Mouse (Mus musculus) MEL (cell line): Measurements from ENCODE around the gene Ccdc120. TPM values are rescaled to one million over a fixed set of nuclear protein-coding genes. Genes with fewer than 3 reads are reported as not detected.
"Not testable (repeated sequence)": the region's sequence is repeated elsewhere in the genome, so short reads cannot be mapped to it uniquely, and the experiment has no call there.

ENCODE experiments used
- DNase-seq: peaks from one replicate; pipeline ENCODE4 v3.0.0; 2011; ENCODE audit warnings: low read depth, low spot score
- H3K27ac ChIP-seq: 2 replicates; pipeline ENCODE4 v1.5.1; 2012; ENCODE audit warnings: low read depth, mild to moderate bottlenecking, control low read depth, low read length, moderate library complexity; ENCODE audit not compliant: control insufficient read depth
- H3K27me3 ChIP-seq, 2 experiments: fragments of 150-350 bp in 1 of 2; sonication (generic) in 1 of 2; 2 replicates each; pipeline ENCODE4 v1.6.1; 2012; ENCODE audit warnings: low read length in 2 of 2, mild to moderate bottlenecking in 2 of 2, improper control_type of control experiment in 1 of 2, moderate library complexity in 1 of 2; ENCODE audit not compliant: insufficient read depth in 2 of 2, control insufficient read depth in 1 of 2
- H3K36me3 ChIP-seq, 2 experiments: 2 replicates each; pipeline ENCODE4 v1.6.1; 2012 to 2014; ENCODE audit warnings: low read length in 2 of 2, improper control_type of control experiment in 1 of 2, inconsistent platforms in 1 of 2, mild to moderate bottlenecking in 1 of 2; ENCODE audit not compliant: insufficient read depth in 2 of 2, control insufficient read depth in 1 of 2
- H3K4me1 ChIP-seq, 2 experiments: fragments of 150-350 bp in 1 of 2; sonication (generic) in 1 of 2; 2 replicates each; pipeline ENCODE4 v1.6.1; 2012; ENCODE audit warnings: low read length in 2 of 2, improper control_type of control experiment in 1 of 2, mild to moderate bottlenecking in 1 of 2; ENCODE audit not compliant: insufficient read depth in 2 of 2, control insufficient read depth in 1 of 2
- H3K4me3 ChIP-seq, 2 experiments: fragments of 150-350 bp in 1 of 2; sonication (generic) in 1 of 2; 2 replicates each; pipeline ENCODE4 v1.5.1; 2012; ENCODE audit warnings: low read depth in 2 of 2, low read length in 2 of 2, mild to moderate bottlenecking in 2 of 2, moderate library complexity in 2 of 2, control low read depth in 1 of 2, improper control_type of control experiment in 1 of 2; ENCODE audit not compliant: control insufficient read depth in 1 of 2, insufficient read depth in 1 of 2
- H3K79me2 ChIP-seq: 2 replicates; pipeline ENCODE4 v1.6.1; 2012; ENCODE audit warnings: mild to moderate bottlenecking, low read length, moderate library complexity; ENCODE audit not compliant: control insufficient read depth, poor library complexity, insufficient read depth
- H3K9ac ChIP-seq: 2 replicates; pipeline ENCODE4 v1.6.1; 2012; ENCODE audit warnings: low read depth, mild to moderate bottlenecking, control low read depth, low read length, moderate library complexity; ENCODE audit not compliant: control insufficient read depth, poor library complexity, severe bottlenecking
- H3K9me3 ChIP-seq: fragments of 150-350 bp; sonication (generic); replicated peaks from 2 replicates; pipeline ENCODE4 v1.6.1; 2012; ENCODE audit warnings: mild to moderate bottlenecking, low read length, improper control_type of control experiment, moderate library complexity; ENCODE audit not compliant: insufficient read depth
- CHD2 ChIP-seq: IDR thresholded peaks from 2 replicates; pipeline ENCODE4 v1.6.1; 2011; ENCODE audit warnings: low read length, improper control_type of control experiment
- CTCF ChIP-seq, 3 experiments: IDR thresholded peaks in 2 of 3; conservative IDR thresholded peaks in 1 of 3; 2 replicates each; pipeline ENCODE4 v1.5.1; 2011 to 2012; ENCODE audit warnings: low read length in 3 of 3, low read depth in 2 of 3, mild to moderate bottlenecking in 2 of 3, improper control_type of control experiment in 1 of 3, inconsistent platforms in 1 of 3, mixed read lengths in 1 of 3, moderate library complexity in 1 of 3; ENCODE audit not compliant: control insufficient read depth in 1 of 3, insufficient read depth in 1 of 3, poor library complexity in 1 of 3, severe bottlenecking in 1 of 3
- ELF1 ChIP-seq: IDR thresholded peaks from 2 replicates; pipeline ENCODE4 v1.6.1; 2014; ENCODE audit warnings: low read depth, mild to moderate bottlenecking, inconsistent platforms, low read length, improper control_type of control experiment, moderate library complexity
- EP300 ChIP-seq, 2 experiments: IDR thresholded peaks; 2 replicates each; pipeline ENCODE4 v1.6.1; 2011; ENCODE audit warnings: improper control_type of control experiment in 2 of 2, low read length in 2 of 2, low read depth in 1 of 2, mild to moderate bottlenecking in 1 of 2
- ETS1 ChIP-seq: IDR thresholded peaks from 2 replicates; pipeline ENCODE4 v1.6.1; 2012; ENCODE audit warnings: low read depth, mild to moderate bottlenecking, inconsistent platforms, low read length, improper control_type of control experiment, moderate library complexity
- GATA1 ChIP-seq: IDR thresholded peaks from 2 replicates; pipeline ENCODE4 v1.6.1; 2011; ENCODE audit warnings: low read depth, low read length, improper control_type of control experiment
- MAX ChIP-seq: IDR thresholded peaks from 2 replicates; pipeline ENCODE4 v1.6.1; 2011; ENCODE audit warnings: low read length, improper control_type of control experiment
- MAZ ChIP-seq: IDR thresholded peaks from 2 replicates; pipeline ENCODE4 v1.6.1; 2012; ENCODE audit warnings: low read depth, mild to moderate bottlenecking, inconsistent platforms, low read length, improper control_type of control experiment
- MEF2A ChIP-seq: IDR thresholded peaks from 2 replicates; pipeline ENCODE4 v1.6.1; 2014; ENCODE audit warnings: low read depth, mild to moderate bottlenecking, inconsistent platforms, low read length, improper control_type of control experiment; ENCODE audit not compliant: poor library complexity, insufficient replicate concordance, severe bottlenecking; ENCODE audit errors: extremely low read depth
- MXI1 ChIP-seq: IDR thresholded peaks from 2 replicates; pipeline ENCODE4 v1.6.1; 2011; ENCODE audit warnings: mild to moderate bottlenecking, low read depth, low read length, improper control_type of control experiment
- NELFE ChIP-seq: IDR thresholded peaks from 2 replicates; pipeline ENCODE4 v1.6.1; 2011; ENCODE audit warnings: low read depth, low read length, improper control_type of control experiment
- RAD21 ChIP-seq: IDR thresholded peaks from 2 replicates; pipeline ENCODE4 v1.6.1; 2011; ENCODE audit warnings: mild to moderate bottlenecking, low read depth, low read length, improper control_type of control experiment
- SMC3 ChIP-seq: IDR thresholded peaks from 2 replicates; pipeline ENCODE4 v1.6.1; 2011; ENCODE audit warnings: low read depth, low read length, improper control_type of control experiment
- TCF12 ChIP-seq: IDR thresholded peaks from 2 replicates; pipeline ENCODE4 v1.6.1; 2014; ENCODE audit warnings: low read depth, mild to moderate bottlenecking, inconsistent platforms, low read length, improper control_type of control experiment, moderate library complexity
- USF1 ChIP-seq: IDR thresholded peaks from 2 replicates; pipeline ENCODE4 v1.6.1; 2014; ENCODE audit warnings: low read depth, mild to moderate bottlenecking, inconsistent platforms, low read length, improper control_type of control experiment, moderate library complexity
- ZC3H11A ChIP-seq: IDR thresholded peaks from 2 replicates; pipeline ENCODE4 v1.6.1; 2012; ENCODE audit warnings: low read depth, mild to moderate bottlenecking, inconsistent platforms, low read length, improper control_type of control experiment
- ZKSCAN1 ChIP-seq: IDR thresholded peaks from 2 replicates; pipeline ENCODE4 v1.6.1; 2012; ENCODE audit warnings: low read depth, mild to moderate bottlenecking, inconsistent platforms, low read length, improper control_type of control experiment, moderate library complexity
- ZMIZ1 ChIP-seq: IDR thresholded peaks from 2 replicates; pipeline ENCODE4 v1.6.1; 2012; ENCODE audit warnings: low read depth, mild to moderate bottlenecking, inconsistent platforms, low read length, improper control_type of control experiment, moderate library complexity
- polyA plus RNA-seq, 2 experiments: library from polyadenylated mRNA; stranded (reverse) in 1 of 2; unstranded in 1 of 2; fragments of >175 nt in 1 of 2; fragments of >200 nt in 1 of 2; gene quantifications; 2 replicates each; pipeline versions ENCODE4 v1.2.1 to v1.2.4; 2012; ENCODE audit warnings: low replicate concordance in 2 of 2, low read depth in 1 of 2; ENCODE audit not compliant: insufficient read length in 2 of 2, insufficient read depth in 1 of 2, missing spikeins in 1 of 2
- total RNA-seq: library from RNA; depleted of rRNA; stranded (reverse); fragments of 300-350 nt; gene quantifications from 2 replicates; pipeline ENCODE4 v1.2.3, GENCODE M21; 2012

Ccdc120 gene
- total and polyA plus RNA-seq, 3 experiments: 3.9 to 12.2 TPM; not detected in 1

- H3K4me1 ChIP-seq, H3K9ac ChIP-seq, H3K9me3 ChIP-seq, H3K27me3 ChIP-seq, H3K79me2 ChIP-seq, H3K27ac ChIP-seq, H3K4me3 ChIP-seq, H3K36me3 ChIP-seq: not testable (repeated sequence)
- TF ChIP-seq ZC3H11A (0 out of 2 replicates have a peak, but pooled peaks have one; percentile 30), CTCF (IDR thresholded peaks at IDR 0.05 in 2 of 3, conservative IDR thresholded peaks at IDR 0.05 in 1 of 3; ENCODE audit: control insufficient read depth in 1 of 3, insufficient read depth in 1 of 3, low read depth in 2 of 3, low read length in 3 of 3, poor library complexity in 1 of 3, severe bottlenecking in 1 of 3) (peak; percentile 18 to 46 (median 31); a peak in 5 of 6 replicates), SMC3 (peak; percentile 45), RAD21 (peak; percentile 49)
- peak; percentile 70 for DNase-seq
Observed at GRCm38 (mm10) chrX:7753627-7754026, 2.9 kb upstream of the Ccdc120 start.

- Histone ChIP-seq H3K27ac (no peak overlapping the region; the same call in 1 of the 2 replicates), H3K4me1 (peaks cover 16 to 30% of the 10 kb centered on the region in 2 experiments), H3K27me3 (no peaks in the 10 kb centered on the region), H3K9me3 (no peaks in the 10 kb centered on the region), H3K9ac (no peak overlapping the region), H3K4me3 (no peak overlapping the region), H3K79me2 (no peaks in the 10 kb centered on the region), H3K36me3 (peaks cover 0 to 14% of the 10 kb centered on the region in 2 experiments; a peak in 2 of 4 replicates)
- DNase-seq: peak; percentile 33
- TF ChIP-seq ZMIZ1: no peak
- no peak for TF ChIP-seq CHD2
- no peak for TF ChIP-seq MAX
- TF ChIP-seq RAD21: no peak
- no peak for TF ChIP-seq MEF2A
- TF ChIP-seq GATA1: 0 out of 2 replicates have a peak, but pooled peaks have one; percentile 24
- peak in 1 of 2 experiments; percentile 30; a peak in 1 of 4 replicates for TF ChIP-seq EP300 (IDR thresholded peaks at IDR 0.05; ENCODE audit: low read depth in 1 of 2, low read length in 2 of 2)
- TF ChIP-seq USF1: no peak
- TF ChIP-seq ZC3H11A: no peak
- TF ChIP-seq CTCF (IDR thresholded peaks at IDR 0.05 in 2 of 3, conservative IDR thresholded peaks at IDR 0.05 in 1 of 3; ENCODE audit: control insufficient read depth in 1 of 3, insufficient read depth in 1 of 3, low read depth in 2 of 3, low read length in 3 of 3, poor library complexity in 1 of 3, severe bottlenecking in 1 of 3): no peak
- TF ChIP-seq MXI1: no peak
- TF ChIP-seq ELF1: peak; percentile 75
- no peak for TF ChIP-seq NELFE
- peak; percentile 72; the same call in 1 of the 2 replicates for TF ChIP-seq MAZ
- no peak for TF ChIP-seq ZKSCAN1
- no peak for TF ChIP-seq TCF12
- TF ChIP-seq ETS1: 0 out of 2 replicates have a peak, but pooled peaks have one; percentile 38
Observed at GRCm38 (mm10) chrX:7745429-7745828, 5.3 kb downstream of the Ccdc120 start.
